Mouse (Mus musculus) limb, embryonic 14.5 days (tissue): ENCODE measurements around the gene Cc2d2b. TPM values are rescaled to one million over a fixed set of nuclear protein-coding genes. Genes with fewer than 3 reads are reported as not detected.

ENCODE experiments used
- ATAC-seq: fragments of 200-750 bp; cut with Nextera tagmentation; 2 replicates; pipeline ENCODE4 v1.8.0; 2017; ENCODE audit warnings: low read depth, moderate number of reproducible peaks, moderate TSS enrichment; ENCODE audit not compliant: low FRiP score
- DNase-seq: peaks from one replicate; pipeline ENCODE4 v3.0.0-alpha.2; 2015; ENCODE audit warnings: low spot score
- H3K27ac ChIP-seq: fragments of 300-500 bp; sonication (generic); replicated peaks from 2 replicates; pipeline ENCODE4 v1.5.1; 2014; ENCODE audit warnings: low read depth, mild to moderate bottlenecking, low read length, moderate library complexity, mixed read lengths
- H3K27me3 ChIP-seq: fragments of 300-500 bp; sonication (generic); 2 replicates; pipeline ENCODE4 v1.6.1; 2014; ENCODE audit warnings: low read length, mixed read lengths; ENCODE audit not compliant: control insufficient read depth, insufficient read depth
- H3K36me3 ChIP-seq: fragments of 300-500 bp; sonication (generic); 2 replicates; pipeline ENCODE4 v1.6.1; 2014; ENCODE audit warnings: mild to moderate bottlenecking, low read length, moderate library complexity, mixed read lengths; ENCODE audit not compliant: control insufficient read depth, insufficient read depth
- H3K4me1 ChIP-seq: fragments of 300-500 bp; sonication (generic); 2 replicates; pipeline ENCODE4 v1.6.1; 2014; ENCODE audit warnings: antibody characterized with exemption, low read length, mixed read lengths; ENCODE audit not compliant: control insufficient read depth, insufficient read depth
- H3K4me2 ChIP-seq: fragments of 300-500 bp; sonication (generic); replicated peaks from 2 replicates; pipeline ENCODE4 v1.6.1; 2014; ENCODE audit warnings: low read depth, mild to moderate bottlenecking, low read length, moderate library complexity; ENCODE audit not compliant: severe bottlenecking
- H3K4me3 ChIP-seq: fragments of 300-500 bp; sonication (generic); replicated peaks from 2 replicates; pipeline ENCODE4 v1.5.1; 2014; ENCODE audit warnings: low read length
- H3K9ac ChIP-seq: fragments of 300-500 bp; sonication (generic); 2 replicates; pipeline ENCODE4 v1.6.1; 2014; ENCODE audit warnings: mild to moderate bottlenecking, low read depth, low read length, moderate library complexity; ENCODE audit not compliant: severe bottlenecking
- H3K9me3 ChIP-seq: fragments of 300-500 bp; sonication (generic); 2 replicates; pipeline ENCODE4 v1.6.1; 2016; ENCODE audit warnings: low read length; ENCODE audit not compliant: control insufficient read depth
- POLR2A ChIP-seq: fragments of 200-500 bp; IDR thresholded peaks from 2 replicates; pipeline ENCODE4 v1.8.0; 2012; ENCODE audit warnings: inconsistent platforms, mild to moderate bottlenecking, moderate library complexity, borderline replicate concordance; ENCODE audit not compliant: insufficient read depth, insufficient read length; ENCODE audit errors: extremely low read depth
- WGBS: fragments of 180-500 bp; shearing (Covaris S2); extraction: QIAGEN DNeasy Blood & Tissue Kit; methylation state at CpG from one replicate; pipeline ENCODE4 v1.1.7; 2014; 5-methylcytosine and 5-hydroxymethylcytosine counted together
- polyA plus RNA-seq, 2 experiments: library from polyadenylated mRNA; depleted of rRNA in 1 of 2; stranded (reverse) in 1 of 2; unstranded in 1 of 2; fragments of >200 nt; fragmentation: Nextera tagmentation in 1 of 2; extraction: Ambion mirVana in 1 of 2; gene quantifications; 2 replicates each; pipeline versions ENCODE4 v1.2.1 to v1.2.3; 2012 to 2014

Cc2d2b gene
- polyA plus RNA-seq, 2 experiments = 0.04 to 0.22 TPM

- Histone ChIP-seq H3K9ac (no peak overlapping the region), H3K27me3 (no peaks in the 10 kb centered on the region), H3K4me1 (no peaks in the 10 kb centered on the region), H3K27ac (no peak overlapping the region), H3K4me2 (no peak overlapping the region), H3K36me3 (no peaks in the 10 kb centered on the region), H3K4me3 (no peak overlapping the region), H3K9me3 (no peaks in the 10 kb centered on the region)
- TF ChIP-seq POLR2A = no peak
- ATAC-seq = no peak
- 81% methylated on average over 2 of the region's 2 CpGs for WGBS
- no peak for DNase-seq
Observed at GRCm38 (mm10) chr19:40754311-40754710, 5.8 kb downstream of the Cc2d2b start.

GRCm38 (mm10) chr19:40760071-40760470 is 11.5 kb downstream of the Cc2d2b start:
- ATAC-seq = no peak

GRCm38 (mm10) chr19:40762023-40762759 is 13.6 kb downstream of the Cc2d2b start:
- WGBS = 26% methylated on average over 22 of the region's 22 CpGs
- H3K9ac ChIP-seq = peak overlapping the region; percentile 38

More at GRCm38 (mm10) chr19:40760071-40760470, 11.5 kb downstream of the Cc2d2b start:
- 69% methylated on average over 2 of the region's 2 CpGs for WGBS
- Histone ChIP-seq H3K4me1 (0 out of 2 replicates have a peak, but pooled peaks cover 3% of the 10 kb centered on the region), H3K9ac (no peak overlapping the region), H3K9me3 (no peaks in the 10 kb centered on the region), H3K36me3 (no peaks in the 10 kb centered on the region), H3K4me3 (no peak overlapping the region), H3K27ac (no peak overlapping the region), H3K4me2 (no peak overlapping the region), H3K27me3 (no peaks in the 10 kb centered on the region)
- no peak for DNase-seq
- TF ChIP-seq POLR2A = no peak

GRCm38 (mm10) chr19:40767189-40767588 is 18.6 kb downstream of the Cc2d2b start:
- H3K4me3 ChIP-seq = no peak overlapping the region
- TF ChIP-seq POLR2A = no peak
- no peak overlapping the region for H3K9ac ChIP-seq
- no peaks in the 10 kb centered on the region for H3K9me3 ChIP-seq
- 64% methylated on average over 2 of the region's 2 CpGs for WGBS
- H3K36me3 ChIP-seq = no peaks in the 10 kb centered on the region
- DNase-seq = no peak
- H3K4me1 ChIP-seq = no peaks in the 10 kb centered on the region
- no peak overlapping the region for H3K4me2 ChIP-seq
- ATAC-seq = no peak
- no peak overlapping the region for H3K27ac ChIP-seq
- H3K27me3 ChIP-seq = no peaks in the 10 kb centered on the region

More at GRCm38 (mm10) chr19:40762023-40762759, 13.6 kb downstream of the Cc2d2b start:
- Histone ChIP-seq H3K4me3 (peak overlapping the region; percentile 33), H3K4me1 (0 out of 2 replicates have a peak, but pooled peaks cover 3% of the 10 kb centered on the region), H3K9me3 (no peaks in the 10 kb centered on the region), H3K36me3 (no peaks in the 10 kb centered on the region), H3K27me3 (no peaks in the 10 kb centered on the region), H3K4me2 (peak overlapping the region; percentile 49), H3K27ac (no peak overlapping the region)
- DNase-seq (peak; percentile 20), ATAC-seq (peak; percentile 65)
- no peak for TF ChIP-seq POLR2A

- DNase-seq (no peak), ATAC-seq (no peak)
- 44% methylated on average over 7 of the region's 7 CpGs for WGBS
- H3K27ac ChIP-seq = no peak overlapping the region
- no peaks in the 10 kb centered on the region for H3K9me3 ChIP-seq
- H3K27me3 ChIP-seq = no peaks in the 10 kb centered on the region
- no peaks in the 10 kb centered on the region for H3K36me3 ChIP-seq
- H3K9ac ChIP-seq = no peak overlapping the region
- no peak overlapping the region for H3K4me2 ChIP-seq
- H3K4me3 ChIP-seq = no peak overlapping the region
- TF ChIP-seq POLR2A = no peak
- H3K4me1 ChIP-seq = no peaks in the 10 kb centered on the region
Observed at GRCm38 (mm10) chr19:40769341-40769770, 20.8 kb downstream of the Cc2d2b start.
